Mouse (Mus musculus): ENCODE results near the gene Srgap2. TPM values are rescaled to one million over a fixed set of nuclear protein-coding genes. Genes with fewer than 3 reads are reported as not detected.
A peak's percentile ranks its signal among the peaks of the same experiment; 100 is the strongest.
"Not testable (repeated sequence)": the region's sequence is repeated elsewhere in the genome, so short reads cannot be mapped to it uniquely, and the experiment has no call there.

The Srgap2 gene
- total RNA-seq, 2 experiments from 2014 or later: 82.7 to 83.7 TPM

- DNase-seq (ENCODE audit: low spot score in 2 of 2): no peak
- intact Hi-C loops (cut with DNase I): no loop called here
Observed at GRCm38 (mm10) chr1:131363887-131364286, 163.3 kb downstream of the Srgap2 start.

GRCm38 (mm10) chr1:131362089-131362488 lies 165.1 kb downstream of the Srgap2 start:
- no peak for DNase-seq (ENCODE audit: low spot score in 2 of 2)
- intact Hi-C loops (cut with DNase I): no loop called here

- intact Hi-C loops (cut with DNase I): no loop called here
Observed at GRCm38 (mm10) chr1:131360800-131361199, 166.4 kb downstream of the Srgap2 start.

GRCm38 (mm10) chr1:131359609-131360008 lies 167.5 kb downstream of the Srgap2 start:
- intact Hi-C loops (cut with DNase I): no loop called here
- no peak for DNase-seq (ENCODE audit: low spot score in 2 of 2)

More at GRCm38 (mm10) chr1:131360800-131361199, 166.4 kb downstream of the Srgap2 start:
- DNase-seq (ENCODE audit: low spot score in 2 of 2): no peak

- no peak for DNase-seq (ENCODE audit: low spot score in 2 of 2)
- intact Hi-C loops (cut with DNase I): no loop called here
Observed at GRCm38 (mm10) chr1:131357213-131357612, 169.9 kb downstream of the Srgap2 start.

GRCm38 (mm10) chr1:131351436-131351835 lies 175.7 kb downstream of the Srgap2 start:
- DNase-seq (ENCODE audit: low spot score in 2 of 2): peak; percentile 29 to 72
- intact Hi-C loops (cut with DNase I): no loop called here

GRCm38 (mm10) chr1:131349993-131350510 lies 177.1 kb downstream of the Srgap2 start:
- DNase-seq (ENCODE audit: low spot score in 2 of 2): peak in 1 of 2 experiments; percentile 58
- intact Hi-C loops (cut with DNase I): no loop called here

- intact Hi-C loops (cut with DNase I): no loop called here
- no peak for DNase-seq (ENCODE audit: low spot score in 2 of 2)
Observed at GRCm38 (mm10) chr1:131347708-131348107, 179.4 kb downstream of the Srgap2 start.

- no peak for DNase-seq (ENCODE audit: low spot score in 2 of 2)
- intact Hi-C loops (cut with DNase I): no loop called here
Observed at GRCm38 (mm10) chr1:131346916-131347555, 180.1 kb downstream of the Srgap2 start.

GRCm38 (mm10) chr1:131345422-131346419 lies 181.4 kb downstream of the Srgap2 start:
- DNase-seq (ENCODE audit: low spot score in 2 of 2): no peak
- intact Hi-C loops (cut with DNase I): no loop called here

- DNase-seq (ENCODE audit: low spot score in 2 of 2): no peak
- intact Hi-C loops (cut with DNase I): no loop called here
Observed at GRCm38 (mm10) chr1:131344691-131345090, 182.5 kb downstream of the Srgap2 start.

- no peak for DNase-seq (ENCODE audit: low spot score in 2 of 2)
- intact Hi-C loops (cut with DNase I): loop anchor here (5.0 kb wide), 1 partner anchor 191 kb away; the partner anchor contains the start of genes Fam72a and Srgap2
Observed at GRCm38 (mm10) chr1:131336017-131336416, 191.1 kb downstream of the Srgap2 start.

GRCm38 (mm10) chr1:131335604-131336003 lies 191.5 kb downstream of the Srgap2 start:
- intact Hi-C loops (cut with DNase I): loop anchor here (5.0 kb wide), 1 partner anchor 192 kb away; the partner anchor contains the start of genes Fam72a and Srgap2

GRCm38 (mm10) chr1:131331180-131331579 lies 196.0 kb downstream of the Srgap2 start:
- peak in 1 of 2 experiments; percentile 75 for DNase-seq (ENCODE audit: low spot score in 2 of 2)

More at GRCm38 (mm10) chr1:131335604-131336003, 191.5 kb downstream of the Srgap2 start:
- no peak for DNase-seq (ENCODE audit: low spot score in 2 of 2)

GRCm38 (mm10) chr1:131329093-131329492 lies 198.1 kb downstream of the Srgap2 start:
- DNase-seq (ENCODE audit: low spot score in 2 of 2); intact Hi-C loops (cut with DNase I): not testable (repeated sequence)

More at GRCm38 (mm10) chr1:131331180-131331579, 196.0 kb downstream of the Srgap2 start:
- intact Hi-C loops (cut with DNase I): no loop called here

GRCm38 (mm10) chr1:131327167-131327566 lies 200.0 kb downstream of the Srgap2 start:
- intact Hi-C loops (cut with DNase I): no loop called here
- DNase-seq (ENCODE audit: low spot score in 2 of 2): no peak

GRCm38 (mm10) chr1:131324816-131325463 lies 202.2 kb downstream of the Srgap2 start:
- DNase-seq (ENCODE audit: low spot score in 2 of 2): no peak
- intact Hi-C loops (cut with DNase I): no loop called here

- DNase-seq (ENCODE audit: low spot score in 2 of 2): no peak
- intact Hi-C loops (cut with DNase I): no loop called here
Observed at GRCm38 (mm10) chr1:131319598-131320330, 207.4 kb downstream of the Srgap2 start.

- no peak for DNase-seq (ENCODE audit: low spot score in 2 of 2)
- intact Hi-C loops (cut with DNase I): no loop called here
Observed at GRCm38 (mm10) chr1:131318397-131318796, 208.8 kb downstream of the Srgap2 start.
